Mouse (Mus musculus) G1E (cell line): ENCODE results near the gene 2410015M20Rik.
"Not testable (repeated sequence)": the region's sequence is repeated elsewhere in the genome, so short reads cannot be mapped to it uniquely, and the experiment has no call there.

ENCODE experiments used
- CTCF ChIP-seq: IDR thresholded peaks from 2 replicates; pipeline ENCODE4 v1.5.1; 2012; ENCODE audit warnings: low read depth, low read length, inconsistent platforms, mixed read lengths
- GATA1 ChIP-seq: IDR thresholded peaks from 2 replicates; pipeline ENCODE4 v1.6.1; 2012; ENCODE audit warnings: borderline replicate concordance, low read length, inconsistent platforms, mixed read lengths
- GATA2 ChIP-seq: IDR thresholded peaks from 2 replicates; pipeline ENCODE4 v1.6.1; 2012; ENCODE audit warnings: low read depth, low read length, inconsistent platforms, borderline replicate concordance
- POLR2AphosphoS5 ChIP-seq: IDR thresholded peaks from 2 replicates; pipeline ENCODE4 v1.6.1; 2012; ENCODE audit warnings: low read depth, low read length, inconsistent platforms; ENCODE audit not compliant: insufficient replicate concordance
- TAL1 ChIP-seq: conservative IDR thresholded peaks from 2 replicates; pipeline ENCODE4 v1.6.1; 2012; ENCODE audit warnings: low read depth, low read length, inconsistent platforms, mixed read lengths

- not testable (repeated sequence) for TF ChIP-seq CTCF, POLR2AphosphoS5, GATA2, GATA1, TAL1
Observed at GRCm38 (mm10) chr17:56612565-56612939, 3.0 kb upstream of the 2410015M20Rik start.
